Mouse (Mus musculus) neural tube, embryonic 13.5 days (tissue): ENCODE results near the gene 4930404N11Rik. TPM values are rescaled to one million over a fixed set of nuclear protein-coding genes. Genes with fewer than 3 reads are reported as not detected.

Experiments used
- ATAC-seq: fragments of 200-750 bp; cut with Nextera tagmentation; 2 replicates; pipeline ENCODE4 v1.8.0; 2017; ENCODE audit warnings: low read depth, mild to moderate bottlenecking, moderate TSS enrichment, moderate library complexity
- H3K27ac ChIP-seq: fragments of 300-500 bp; sonication (generic); replicated peaks from 2 replicates; pipeline ENCODE4 v1.5.1; 2015; ENCODE audit warnings: moderate library complexity, mild to moderate bottlenecking, inconsistent platforms
- H3K27me3 ChIP-seq: fragments of 300-500 bp; sonication (generic); 2 replicates; pipeline ENCODE4 v1.6.1; 2015; ENCODE audit warnings: mild to moderate bottlenecking, inconsistent platforms
- H3K36me3 ChIP-seq: fragments of 300-500 bp; sonication (generic); 2 replicates; pipeline ENCODE4 v1.6.1; 2015; ENCODE audit warnings: mild to moderate bottlenecking, inconsistent platforms
- H3K4me1 ChIP-seq: fragments of 300-500 bp; sonication (generic); replicated peaks from 2 replicates; pipeline ENCODE4 v1.6.1; 2015; ENCODE audit warnings: inconsistent platforms
- H3K4me2 ChIP-seq: fragments of 300-500 bp; sonication (generic); 2 replicates; pipeline ENCODE4 v1.6.1; 2015; ENCODE audit warnings: inconsistent platforms, mild to moderate bottlenecking, moderate library complexity
- H3K4me3 ChIP-seq: fragments of 300-500 bp; sonication (generic); 2 replicates; pipeline ENCODE4 v1.5.1; 2015; ENCODE audit warnings: mild to moderate bottlenecking, inconsistent platforms
- H3K9ac ChIP-seq: fragments of 300-500 bp; sonication (generic); 2 replicates; pipeline ENCODE4 v1.6.1; 2015; ENCODE audit warnings: moderate library complexity, mild to moderate bottlenecking, inconsistent platforms
- H3K9me3 ChIP-seq: fragments of 300-500 bp; sonication (generic); 2 replicates; pipeline ENCODE4 v1.6.1; 2016; ENCODE audit warnings: inconsistent platforms
- WGBS: fragments of 180-500 bp; shearing (Covaris S2); methylation state at CpG from one replicate; pipeline ENCODE4 v1.1.7; 2015; 5-methylcytosine and 5-hydroxymethylcytosine counted together
- polyA plus RNA-seq: library from polyadenylated mRNA; unstranded; fragments of >200 nt; fragmentation: Nextera tagmentation; extraction: Ambion mirVana; gene quantifications from 2 replicates; pipeline ENCODE4 v1.2.1, GENCODE M21; 2015

Gene 4930404N11Rik
- polyA plus RNA-seq, 1 experiment from 2014 or later: 0.87 TPM

DNA sequence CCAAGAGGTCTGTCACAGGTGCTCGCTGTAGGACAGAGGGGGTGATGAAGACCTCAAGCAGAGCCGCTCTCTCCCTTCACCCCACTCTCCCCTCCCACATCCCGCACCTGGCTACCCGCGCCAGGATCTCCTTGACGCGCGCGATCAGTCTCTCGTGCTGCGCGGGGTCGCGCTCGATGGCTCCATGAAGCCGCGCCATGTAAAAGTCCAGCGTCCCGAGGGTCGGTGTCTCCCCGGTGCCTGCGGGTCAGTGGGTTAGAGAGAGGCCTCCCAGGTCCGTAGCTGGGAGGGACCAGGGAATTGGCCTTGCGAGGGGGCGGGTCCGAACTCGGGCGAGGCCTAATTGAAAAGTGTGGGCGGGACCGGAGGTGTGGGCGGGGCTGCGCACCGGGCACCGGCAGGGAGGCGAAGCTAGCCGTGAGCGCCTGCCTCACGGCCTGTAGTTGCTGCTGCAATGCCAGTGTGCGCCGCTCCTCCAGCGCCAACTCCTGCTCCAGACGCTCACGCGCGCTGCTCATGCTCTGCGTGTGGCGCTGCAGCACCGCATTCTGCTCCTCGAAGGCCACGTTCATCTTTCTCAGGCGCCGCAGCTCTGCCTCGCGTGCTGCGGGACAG lies 19.1 kb downstream of the 4930404N11Rik start:
- Histone ChIP-seq H3K27me3 (peaks cover 56% of the 10 kb centered on the region), H3K27ac (no peak overlapping the region; the same call in 1 of the 2 replicates)
- no peak for ATAC-seq

GRCm38 (mm10) chr10:81345162-81345534 lies 20.5 kb downstream of the 4930404N11Rik start:
- 90% methylated on average over 4 of the region's 4 CpGs for WGBS
- peaks cover 70% of the 10 kb centered on the region for H3K27me3 ChIP-seq
- ATAC-seq: no peak

More for the DNA sequence above, 19.1 kb downstream of the 4930404N11Rik start:
- H3K9ac ChIP-seq: peak overlapping the region; percentile 53; the same call in 1 of the 2 replicates
- no peaks in the 10 kb centered on the region for H3K9me3 ChIP-seq
- H3K4me1 ChIP-seq: peaks cover 38% of the 10 kb centered on the region
- H3K36me3 ChIP-seq: no peaks in the 10 kb centered on the region
- H3K4me2 ChIP-seq: peak overlapping the region; percentile 53
- H3K4me3 ChIP-seq: peak overlapping the region; percentile 29
- 6% methylated on average over 55 of the region's 55 CpGs for WGBS

DNA sequence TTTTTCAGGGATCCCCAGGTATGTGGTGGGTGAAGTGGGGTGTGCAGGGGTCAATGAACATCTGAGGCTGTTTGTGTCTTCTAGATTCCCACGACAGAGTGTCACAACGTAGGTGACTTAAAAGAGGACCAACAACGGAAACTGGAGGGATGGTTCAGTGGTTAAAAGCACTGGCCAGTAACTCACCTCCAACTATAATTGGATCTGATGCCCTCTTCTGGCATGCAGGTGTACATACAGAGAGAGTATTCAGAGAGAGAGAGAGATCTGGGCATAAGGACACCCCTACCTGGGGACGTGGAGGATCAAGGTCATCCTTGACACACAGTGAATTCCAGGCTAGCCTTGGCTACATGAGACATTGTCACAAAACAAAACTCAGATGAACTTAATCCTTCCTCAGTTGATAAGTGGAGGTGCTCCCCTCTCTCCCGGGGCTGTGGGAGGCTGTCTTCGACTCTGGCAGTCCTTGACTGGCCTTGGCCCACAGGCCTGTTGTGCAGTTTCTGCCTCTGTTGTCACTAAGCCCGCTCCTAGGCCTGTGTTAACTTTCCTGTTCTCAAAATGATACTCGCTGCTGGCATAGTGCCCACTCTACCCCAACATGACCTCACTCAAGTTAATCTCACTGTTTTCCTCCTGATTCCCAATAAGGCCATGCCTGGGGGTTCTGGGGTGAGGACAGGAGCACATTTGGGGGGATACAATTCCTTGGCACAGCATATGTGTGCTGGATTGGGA lies 21.0 kb downstream of the 4930404N11Rik start:
- 58% methylated on average over 8 of the region's 8 CpGs for whole genome bisulfite sequencing
- peaks cover 74% of the 10 kb centered on the region for H3K27me3 ChIP-seq

More at GRCm38 (mm10) chr10:81345162-81345534, 20.5 kb downstream of the 4930404N11Rik start:
- Histone ChIP-seq H3K27ac (no peak overlapping the region), H3K4me2 (no peak overlapping the region), H3K9ac (no peak overlapping the region), H3K4me3 (no peak overlapping the region), H3K9me3 (no peaks in the 10 kb centered on the region), H3K36me3 (no peaks in the 10 kb centered on the region), H3K4me1 (peaks cover 32% of the 10 kb centered on the region)

GRCm38 (mm10) chr10:81342686-81343505 lies 22.7 kb downstream of the 4930404N11Rik start, which contains the start of gene Gipc3:
Gipc3 (minus strand) TSS chr10:81343266.
- H3K4me2 ChIP-seq: peak within 1 kb of the TSS; percentile 68
- no peak for ATAC-seq
- no peak within 1 kb of the TSS for H3K27ac ChIP-seq
- peak within 1 kb of the TSS; percentile 65 for H3K9ac ChIP-seq
- H3K36me3 ChIP-seq: no peaks in the 10 kb centered on the region
- H3K9me3 ChIP-seq: no peaks in the 10 kb centered on the region
- peaks cover 19% of the 10 kb centered on the region for H3K4me1 ChIP-seq
- peaks cover 83% of the 10 kb centered on the region for H3K27me3 ChIP-seq
- peak within 1 kb of the TSS; percentile 43 for H3K4me3 ChIP-seq
- WGBS: 5% methylated on average over 66 of the region's 67 CpGs

More for the DNA sequence above, 21.0 kb downstream of the 4930404N11Rik start:
- Histone ChIP-seq H3K4me1 (peaks cover 27% of the 10 kb centered on the region), H3K4me3 (no peak overlapping the region), H3K4me2 (no peak overlapping the region), H3K27ac (no peak overlapping the region), H3K9me3 (no peaks in the 10 kb centered on the region), H3K9ac (no peak overlapping the region), H3K36me3 (no peaks in the 10 kb centered on the region)
- ATAC-seq: no peak

DNA sequence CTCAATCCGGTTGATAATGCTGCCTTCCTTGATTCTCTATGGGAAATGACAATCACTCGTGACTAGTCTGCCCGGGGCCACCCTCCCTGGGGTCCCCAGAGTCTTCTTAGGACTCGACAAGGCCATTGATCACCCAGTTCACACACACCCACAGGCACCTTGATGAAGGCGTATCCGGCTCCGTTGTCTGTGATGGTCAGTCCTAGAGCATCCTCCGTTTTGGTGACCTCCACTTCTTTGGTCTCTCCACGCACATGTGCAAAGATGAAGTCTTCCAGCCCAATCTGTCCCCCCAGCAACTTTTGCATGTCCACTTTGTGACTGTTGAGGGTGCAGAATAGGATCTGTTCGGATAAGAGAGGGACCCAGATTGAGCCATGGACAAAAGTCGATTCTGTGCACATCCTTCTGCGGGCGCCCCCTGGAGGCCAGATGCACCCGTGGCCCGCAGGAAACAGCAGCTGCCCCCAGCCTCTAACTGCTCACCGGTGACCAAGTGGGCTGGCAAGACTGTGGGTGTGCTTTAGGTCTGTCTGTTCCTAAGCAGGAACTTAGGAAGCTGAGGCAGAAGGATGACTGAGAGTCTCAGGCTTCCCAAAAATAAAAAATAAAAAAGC lies 24.2 kb downstream of the 4930404N11Rik start:
- no peak overlapping the region for H3K4me2 ChIP-seq
- WGBS: 36% methylated on average over 16 of the region's 16 CpGs
- H3K36me3 ChIP-seq: no peaks in the 10 kb centered on the region
- H3K4me1 ChIP-seq: peaks cover 10% of the 10 kb centered on the region
- ATAC-seq: no peak
- H3K4me3 ChIP-seq: no peak overlapping the region
- H3K9ac ChIP-seq: no peak overlapping the region
- peaks cover 83% of the 10 kb centered on the region for H3K27me3 ChIP-seq
- no peak overlapping the region for H3K27ac ChIP-seq
- H3K9me3 ChIP-seq: no peaks in the 10 kb centered on the region

GRCm38 (mm10) chr10:81340551-81341332 lies 24.9 kb downstream of the 4930404N11Rik start:
- ATAC-seq: no peak
- Histone ChIP-seq H3K4me2 (no peak overlapping the region), H3K9me3 (no peaks in the 10 kb centered on the region), H3K4me3 (no peak overlapping the region), H3K4me1 (peaks cover 8% of the 10 kb centered on the region), H3K9ac (no peak overlapping the region), H3K36me3 (no peaks in the 10 kb centered on the region), H3K27me3 (peaks cover 81% of the 10 kb centered on the region), H3K27ac (no peak overlapping the region)
- 34% methylated on average over 17 of the region's 17 CpGs for WGBS

GRCm38 (mm10) chr10:81336558-81336957 lies 29.1 kb downstream of the 4930404N11Rik start:
- no peaks in the 10 kb centered on the region for H3K36me3 ChIP-seq
- no peak for ATAC-seq
- no peak overlapping the region for H3K4me3 ChIP-seq
- H3K9me3 ChIP-seq: no peaks in the 10 kb centered on the region
- H3K4me1 ChIP-seq: peaks cover 4% of the 10 kb centered on the region; the same call in 1 of the 2 replicates
- no peak overlapping the region for H3K4me2 ChIP-seq
- WGBS: 96% methylated on average over 4 of the region's 4 CpGs
- H3K27ac ChIP-seq: no peak overlapping the region
- H3K9ac ChIP-seq: no peak overlapping the region
- H3K27me3 ChIP-seq: peaks cover 71% of the 10 kb centered on the region

- Histone ChIP-seq H3K36me3 (no peaks in the 10 kb centered on the region), H3K27me3 (peaks cover 64% of the 10 kb centered on the region), H3K9me3 (no peaks in the 10 kb centered on the region), H3K9ac (peak overlapping the region; percentile 41; the same call in 1 of the 2 replicates), H3K27ac (peak overlapping the region; percentile 28; the same call in 1 of the 2 replicates), H3K4me2 (no peak overlapping the region), H3K4me3 (no peak overlapping the region), H3K4me1 (peaks cover 4% of the 10 kb centered on the region; the same call in 1 of the 2 replicates)
- 0 out of 2 replicates have a peak, but pooled peaks have one; percentile 33 for ATAC-seq
- WGBS: 42% methylated on average over 18 of the region's 19 CpGs
Measured at GRCm38 (mm10) chr10:81335393-81336340, 29.9 kb downstream of the 4930404N11Rik start.

- Histone ChIP-seq H3K36me3 (no peaks in the 10 kb centered on the region), H3K9ac (no peak overlapping the region), H3K27ac (no peak overlapping the region), H3K4me2 (no peak overlapping the region), H3K9me3 (no peaks in the 10 kb centered on the region), H3K4me1 (peaks cover 15% of the 10 kb centered on the region), H3K27me3 (peaks cover 56% of the 10 kb centered on the region), H3K4me3 (no peak overlapping the region)
- 69% methylated on average over 11 of the region's 11 CpGs for WGBS
- no peak for ATAC-seq
Measured at GRCm38 (mm10) chr10:81334324-81334723, 31.3 kb downstream of the 4930404N11Rik start.

- no peaks in the 10 kb centered on the region for H3K9me3 ChIP-seq
- no peak overlapping the region for H3K27ac ChIP-seq
- H3K4me1 ChIP-seq: peaks cover 25% of the 10 kb centered on the region
- WGBS: 19% methylated on average over 29 of the region's 29 CpGs
- no peak for ATAC-seq
- H3K4me3 ChIP-seq: no peak overlapping the region
- peaks cover 1% of the 10 kb centered on the region for H3K36me3 ChIP-seq
- 0 out of 2 replicates have a peak overlapping the region, but pooled peaks have one; percentile 1 for H3K4me2 ChIP-seq
- peaks cover 40% of the 10 kb centered on the region for H3K27me3 ChIP-seq
- H3K9ac ChIP-seq: 0 out of 2 replicates have a peak overlapping the region, but pooled peaks have one; percentile 17
Measured at GRCm38 (mm10) chr10:81332277-81332676, 33.3 kb downstream of the 4930404N11Rik start.
